Mouse (Mus musculus): ENCODE data around the gene 4930564D02Rik.

DNA sequence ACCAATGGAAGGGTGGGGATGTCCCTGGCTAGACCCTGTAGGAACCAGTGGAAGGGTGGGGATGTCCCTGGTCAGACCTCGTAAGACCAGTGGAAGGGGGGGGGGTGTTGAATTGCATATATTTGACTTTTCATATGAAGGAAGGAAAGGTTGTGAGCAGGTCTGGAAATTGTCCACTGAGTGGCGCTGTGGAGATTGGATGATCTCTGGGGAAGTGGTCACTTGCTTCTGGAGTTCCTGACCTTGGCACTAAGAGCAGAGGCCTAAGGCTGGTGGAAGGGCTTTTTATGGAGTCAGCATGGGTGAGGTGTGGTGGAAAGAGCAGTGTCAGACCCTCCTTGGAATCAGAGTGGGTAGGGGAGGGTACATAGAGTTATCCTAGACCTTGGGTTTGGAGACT, 27.8 kb downstream of the 4930564D02Rik start:
- TF ChIP-seq CTCF (IDR thresholded peaks at IDR 0.05; ENCODE audit: low read depth, low read length) (no peak), POLR2AphosphoS5 (IDR thresholded peaks at IDR 0.05; ENCODE audit: insufficient replicate concordance, low read depth, low read length) (no peak), GATA1 (IDR thresholded peaks at IDR 0.05; ENCODE audit: borderline replicate concordance, low read length) (no peak), TAL1 (conservative IDR thresholded peaks at IDR 0.05; ENCODE audit: low read depth, low read length) (no peak)

Data from G1E (cell line).